Comparison of ENCODE assay signal across 8 mouse cellular contexts in the genomic region with DNA sequence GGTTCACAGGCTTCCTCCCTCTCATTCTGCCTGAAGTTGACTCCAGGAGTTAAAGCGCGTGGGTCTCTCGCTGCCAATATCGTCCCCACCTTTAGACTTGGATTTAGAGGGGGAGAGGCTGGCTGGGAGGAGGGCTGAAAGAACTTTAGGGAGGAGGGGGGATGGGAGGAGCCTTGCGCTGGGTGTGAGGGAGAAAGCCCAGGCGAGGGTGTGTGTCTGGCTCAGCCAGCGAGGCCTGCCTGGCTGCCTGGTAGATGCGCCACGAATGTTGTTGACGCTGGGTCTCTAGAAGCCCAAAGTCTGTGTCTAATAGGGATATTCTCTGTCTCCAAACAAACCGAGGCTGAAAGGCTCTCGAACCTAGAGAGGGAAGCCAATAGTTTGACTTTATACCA. TPM values are rescaled to one million over a fixed set of nuclear protein-coding genes. Genes with fewer than 3 reads are reported as not detected.
DNase-seq lines count a peak whose midpoint lies in the region; ATAC-seq and TF ChIP-seq lines count a peak whose summit lies in the region.
"Had no signal": no experiment of that assay in that cellular context is flagged by ENCODE, and none has a peak within 500 bp of the region (broad histone marks: within the 10 kb centered on the region; RNA-seq: fewer than 3 reads in every experiment).

No protein-coding gene starts in this region.

- H3K9me3 ChIP-seq in E14TG2a.4 (ENCODE audit: low read length) = no peaks in the 10 kb centered on the region
- H3K9me3 ChIP-seq in embryonic facial prominence, embryonic 12.5 days = no peaks in the 10 kb centered on the region
- H3K9me3 ChIP-seq in limb, embryonic 15.5 days = no peaks in the 10 kb centered on the region
- H3K9me3 ChIP-seq in neural tube, embryonic 14.5 days (ENCODE audit: control insufficient read depth, low read length) = no peaks in the 10 kb centered on the region

- 2% methylated on average over 12 of the region's 12 CpGs for WGBS in embryonic facial prominence, embryonic 12.5 days
- WGBS in limb, embryonic 15.5 days = 2% methylated on average over 12 of the region's 12 CpGs
- WGBS in neural tube, embryonic 14.5 days = 6% methylated on average over 12 of the region's 12 CpGs

- intact Hi-C loops in heart, postnatal 36 days (cut with DNase I) = no loop called here

- H3K36me3 ChIP-seq in E14TG2a.4 (ENCODE audit: insufficient read depth, low read length) = no peaks in the 10 kb centered on the region
- H3K36me3 ChIP-seq in embryonic facial prominence, embryonic 12.5 days = 0 out of 2 replicates have a peak, but pooled peaks cover 8% of the 10 kb centered on the region
- H3K36me3 ChIP-seq in limb, embryonic 15.5 days = peaks cover 8% of the 10 kb centered on the region; the same call in 1 of the 2 replicates
- no peaks in the 10 kb centered on the region for H3K36me3 ChIP-seq in neural tube, embryonic 14.5 days (ENCODE audit: control insufficient read depth, insufficient read depth, low read length)

- H3K4me1 ChIP-seq in E14TG2a.4 (replicated peaks; ENCODE audit: low read depth, low read length) = peaks cover 85% of the 10 kb centered on the region
- peaks cover 60% of the 10 kb centered on the region for H3K4me1 ChIP-seq in embryonic facial prominence, embryonic 12.5 days
- peaks cover 73% of the 10 kb centered on the region for H3K4me1 ChIP-seq in limb, embryonic 15.5 days
- H3K4me1 ChIP-seq in neural tube, embryonic 14.5 days (ENCODE audit: control insufficient read depth, insufficient read depth, low read length) = peaks cover 4% of the 10 kb centered on the region; the same call in 1 of the 2 replicates

- H3K27ac ChIP-seq in embryonic facial prominence, embryonic 12.5 days = peak overlapping the region; percentile 99
- peak overlapping the region; percentile 98 for H3K27ac ChIP-seq in limb, embryonic 15.5 days
- H3K27ac ChIP-seq in neural tube, embryonic 14.5 days (ENCODE audit: low read depth, low read length) = no peak overlapping the region

- TF ChIP-seq CTCF in E14TG2a.4 (conservative IDR thresholded peaks at IDR 0.05; ENCODE audit: low read length) = no peak

- H3K4me3 ChIP-seq in E14TG2a.4 (replicated peaks; ENCODE audit: low read length) = peak overlapping the region; percentile 75
- H3K4me3 ChIP-seq in embryonic facial prominence, embryonic 12.5 days = peak overlapping the region; percentile 73
- peak overlapping the region; percentile 79 for H3K4me3 ChIP-seq in limb, embryonic 15.5 days
- peak overlapping the region; percentile 50 for H3K4me3 ChIP-seq in neural tube, embryonic 14.5 days (ENCODE audit: low read depth, low read length)

- H3K4me2 ChIP-seq in embryonic facial prominence, embryonic 12.5 days (replicated peaks) = peak overlapping the region; percentile 84
- peak overlapping the region; percentile 81 for H3K4me2 ChIP-seq in limb, embryonic 15.5 days
- peak overlapping the region; percentile 92 for H3K4me2 ChIP-seq in neural tube, embryonic 14.5 days (ENCODE audit: low read depth, low read length)

- H3K27me3 ChIP-seq in E14TG2a.4 (ENCODE audit: insufficient read depth, low read length) = peaks cover 36% of the 10 kb centered on the region
- no peaks in the 10 kb centered on the region for H3K27me3 ChIP-seq in embryonic facial prominence, embryonic 12.5 days
- H3K27me3 ChIP-seq in limb, embryonic 15.5 days = no peaks in the 10 kb centered on the region
- H3K27me3 ChIP-seq in neural tube, embryonic 14.5 days (ENCODE audit: control insufficient read depth, insufficient read depth, low read length) = peaks cover 13% of the 10 kb centered on the region; the same call in 1 of the 2 replicates

- peak; percentile 17; the same call in 1 of the 2 replicates for ATAC-seq in embryonic facial prominence, embryonic 12.5 days (ENCODE audit: insufficient number of reproducible peaks, insufficient read depth, low FRiP score, low TSS enrichment)
- ATAC-seq in limb, embryonic 15.5 days (ENCODE audit: insufficient number of reproducible peaks, low FRiP score, low TSS enrichment, low read depth) = peak; percentile 56
- no peak for ATAC-seq in neural tube, embryonic 14.5 days (ENCODE audit: low read depth)

- peak overlapping the region; percentile 95 for H3K9ac ChIP-seq in embryonic facial prominence, embryonic 12.5 days
- peak overlapping the region; percentile 92; the same call in 1 of the 2 replicates for H3K9ac ChIP-seq in limb, embryonic 15.5 days
- H3K9ac ChIP-seq in neural tube, embryonic 14.5 days (replicated peaks; ENCODE audit: low read depth, low read length) = no peak overlapping the region

- DNase-seq in 416B (ENCODE audit: low read depth) = peak; percentile 14
- DNase-seq in heart, postnatal 36 days = peak; percentile 60 to 62
- DNase-seq in spleen, postnatal 14 days (ENCODE audit: low spot score in 2 of 2) = no peak

RNA-seq across cellular contexts. Expression of a gene that starts 0.8 kb away (rescaled TPM):
- 121 and 123 TPM in 2 replicates for polyA plus RNA-seq in embryonic facial prominence, embryonic 12.5 days (2016; fragmentation: Nextera tagmentation; extraction: Ambion mirVana)
- 10 to 100 TPM; 20.0 to 21.9 TPM for total RNA-seq in heart, postnatal 36 days (2021)
- polyA plus RNA-seq in limb, embryonic 15.5 days (2015; fragmentation: Nextera tagmentation; extraction: Ambion mirVana) = 120 and 128 TPM in 2 replicates
- polyA plus RNA-seq in neural tube, embryonic 14.5 days (2014; fragmentation: Nextera tagmentation; extraction: Ambion mirVana) = 4.3 and 6.9 TPM in 2 replicates

RNA-seq across cellular contexts. Expression of a gene that starts 12.3 kb away (rescaled TPM):
- 0.99 and 1.1 TPM in 2 replicates for polyA plus RNA-seq in embryonic facial prominence, embryonic 12.5 days (2016; fragmentation: Nextera tagmentation; extraction: Ambion mirVana)
- not detected for total RNA-seq in heart, postnatal 36 days (2021)
- polyA plus RNA-seq in limb, embryonic 15.5 days (2015; fragmentation: Nextera tagmentation; extraction: Ambion mirVana) = 0.79 and 0.83 TPM in 2 replicates
- not detected in 2 replicates for polyA plus RNA-seq in neural tube, embryonic 14.5 days (2014; fragmentation: Nextera tagmentation; extraction: Ambion mirVana)
- total RNA-seq: gastrocnemius, postnatal 4 days had no signal

RNA-seq across cellular contexts. Expression of a gene that starts 21.2 kb away (rescaled TPM):
- 57.9 and 60.1 TPM in 2 replicates for polyA plus RNA-seq in embryonic facial prominence, embryonic 12.5 days (2016; fragmentation: Nextera tagmentation; extraction: Ambion mirVana)
- 10 to 100 TPM; 18.1 to 19.4 TPM for total RNA-seq in heart, postnatal 36 days (2021)
- 100.0 and 103 TPM in 2 replicates for polyA plus RNA-seq in limb, embryonic 15.5 days (2015; fragmentation: Nextera tagmentation; extraction: Ambion mirVana)
- polyA plus RNA-seq in neural tube, embryonic 14.5 days (2014; fragmentation: Nextera tagmentation; extraction: Ambion mirVana) = 54.0 and 55.1 TPM in 2 replicates

RNA-seq across cellular contexts. Expression of a gene that starts 26.3 kb away (rescaled TPM):
- 1.9 and 2.6 TPM in 2 replicates for polyA plus RNA-seq in embryonic facial prominence, embryonic 12.5 days (2016; fragmentation: Nextera tagmentation; extraction: Ambion mirVana)
- 1 to 10 TPM; 1.6 to 1.8 TPM for total RNA-seq in heart, postnatal 36 days (2021)
- 6.3 and 6.6 TPM in 2 replicates for polyA plus RNA-seq in limb, embryonic 15.5 days (2015; fragmentation: Nextera tagmentation; extraction: Ambion mirVana)
- polyA plus RNA-seq in neural tube, embryonic 14.5 days (2014; fragmentation: Nextera tagmentation; extraction: Ambion mirVana) = 0.55 and 1.6 TPM in 2 replicates

RNA-seq across cellular contexts. Expression of a gene that starts 38.0 kb away (rescaled TPM):
- polyA plus RNA-seq in embryonic facial prominence, embryonic 12.5 days (2016; fragmentation: Nextera tagmentation; extraction: Ambion mirVana) = 36.1 and 37.1 TPM in 2 replicates
- 1 to 10 TPM; 1.0 to 2.1 TPM for total RNA-seq in heart, postnatal 36 days (2021)
- 17.7 and 19.5 TPM in 2 replicates for polyA plus RNA-seq in limb, embryonic 15.5 days (2015; fragmentation: Nextera tagmentation; extraction: Ambion mirVana)
- 3.4 and 4.4 TPM in 2 replicates for polyA plus RNA-seq in neural tube, embryonic 14.5 days (2014; fragmentation: Nextera tagmentation; extraction: Ambion mirVana)

Comparison
In these comparisons a context has a peak if more than half of its experiments do, and no peak if none do; other contexts are left out.
1. DNase-seq: peak in 416B (single experiment) and heart, postnatal 36 days (2 of 2); none in spleen, postnatal 14 days (0 of 2).
2. RNA of a gene that starts 0.8 kb away (polyA plus RNA-seq): 120 to 128 TPM in limb, embryonic 15.5 days and 121 to 123 TPM in embryonic facial prominence, embryonic 12.5 days; 4.3 to 6.9 TPM in neural tube, embryonic 14.5 days; every median in the first group is over 10 times any median in the second.
3. Peak in every context shown above with its lines, with median percentiles within 50 percentile points of each other: H3K4me3 ChIP-seq and H3K4me2 ChIP-seq.